Mouse (Mus musculus): ENCODE measurements around the gene Fads3. TPM values are rescaled to one million over a fixed set of nuclear protein-coding genes. Genes with fewer than 3 reads are reported as not detected.

Gene Fads3
- total and polyA plus RNA-seq, 2 experiments from 2014 or later, result 38.8 to 92.8 TPM

DNA sequence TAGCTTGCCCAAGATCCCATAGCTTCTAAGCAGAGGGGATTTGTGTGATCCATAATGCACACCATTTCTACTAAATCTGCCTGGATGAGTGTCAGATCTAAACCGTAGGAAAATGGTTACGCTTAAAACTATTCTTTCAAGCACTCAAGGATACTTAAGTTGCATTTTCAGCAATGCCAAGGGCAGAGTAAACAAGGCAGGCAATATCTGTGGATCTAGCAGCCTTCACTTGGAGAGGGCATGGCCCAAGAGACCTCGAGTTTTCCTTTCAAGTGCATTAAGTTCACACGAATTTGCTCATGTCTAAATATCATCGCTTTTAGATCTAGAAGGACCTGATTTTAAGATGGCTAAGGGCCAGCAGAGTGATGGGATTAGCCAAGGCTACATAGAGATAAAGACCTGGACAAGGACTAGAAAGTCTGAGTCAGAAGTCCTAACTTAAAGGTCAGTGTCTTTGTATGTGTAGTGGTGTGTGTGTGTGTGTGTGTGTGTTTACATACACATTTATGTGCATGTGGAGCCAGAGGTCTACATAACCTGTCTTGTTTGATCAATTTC is 65.8 kb downstream of the Fads3 start:
- no peak overlapping the region for H3K4me2 ChIP-seq (ENCODE audit: low read depth, low read length, poor library complexity, severe bottlenecking)
- no peaks in the 10 kb centered on the region for H3K36me3 ChIP-seq (ENCODE audit: insufficient read depth, low read length)
- TF ChIP-seq CTCF (IDR thresholded peaks at IDR 0.05), result no peak
- whole genome bisulfite sequencing, result 87% methylated on average over 5 of the region's 5 CpGs
- H3K4me1 ChIP-seq (ENCODE audit: insufficient read depth, low read length), result 0 out of 2 replicates have a peak, but pooled peaks cover 5% of the 10 kb centered on the region
- DNase-seq (ENCODE audit: low spot score) (no peak), ATAC-seq (ENCODE audit: low FRiP score) (no peak)
- H3K9me3 ChIP-seq (ENCODE audit: low read length), result no peaks in the 10 kb centered on the region
- H3K27me3 ChIP-seq (ENCODE audit: insufficient read depth, low read length), result no peaks in the 10 kb centered on the region
- no peak overlapping the region for H3K27ac ChIP-seq (ENCODE audit: low read depth, low read length)
- H3K4me3 ChIP-seq (ENCODE audit: low read depth, low read length), result no peak overlapping the region
- H3K9ac ChIP-seq (replicated peaks; ENCODE audit: low read length, poor library complexity, severe bottlenecking), result no peak overlapping the region

DNA sequence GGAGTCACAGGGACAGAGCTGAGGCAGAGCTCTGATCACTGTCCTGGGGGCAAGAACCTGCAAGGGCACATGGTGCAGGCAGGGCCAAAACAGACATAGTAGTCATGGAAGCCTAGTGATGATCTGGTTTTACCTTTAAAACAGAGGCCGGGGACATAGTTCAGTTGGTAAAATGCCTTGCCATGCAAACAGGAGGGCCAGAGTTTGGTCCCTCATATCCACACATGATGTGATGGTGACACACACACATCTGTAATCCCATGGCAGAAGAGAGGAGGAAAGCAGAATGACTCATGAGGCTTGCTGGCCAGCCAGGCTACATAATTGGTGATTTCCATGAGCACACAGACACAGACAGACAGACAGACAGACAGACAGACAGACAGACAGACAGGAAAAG is 66.8 kb downstream of the Fads3 start:
- no peaks in the 10 kb centered on the region for H3K9me3 ChIP-seq (ENCODE audit: low read length)
- no peak overlapping the region for H3K9ac ChIP-seq (replicated peaks; ENCODE audit: low read length, poor library complexity, severe bottlenecking)
- WGBS, result 96% methylated on average over 1 of the region's 1 CpGs
- no peak for DNase-seq (ENCODE audit: low spot score)
- no peak for ATAC-seq (ENCODE audit: low FRiP score)
- no peak overlapping the region for H3K4me2 ChIP-seq (ENCODE audit: low read depth, low read length, poor library complexity, severe bottlenecking)
- no peaks in the 10 kb centered on the region; the same call in 1 of the 2 replicates for H3K27me3 ChIP-seq (ENCODE audit: insufficient read depth, low read length)
- no peak overlapping the region for H3K27ac ChIP-seq (ENCODE audit: low read depth, low read length)
- no peak for TF ChIP-seq CTCF (IDR thresholded peaks at IDR 0.05)
- H3K36me3 ChIP-seq (ENCODE audit: insufficient read depth, low read length), result no peaks in the 10 kb centered on the region
- no peak overlapping the region for H3K4me3 ChIP-seq (ENCODE audit: low read depth, low read length)
- H3K4me1 ChIP-seq (ENCODE audit: insufficient read depth, low read length), result no peaks in the 10 kb centered on the region

DNA sequence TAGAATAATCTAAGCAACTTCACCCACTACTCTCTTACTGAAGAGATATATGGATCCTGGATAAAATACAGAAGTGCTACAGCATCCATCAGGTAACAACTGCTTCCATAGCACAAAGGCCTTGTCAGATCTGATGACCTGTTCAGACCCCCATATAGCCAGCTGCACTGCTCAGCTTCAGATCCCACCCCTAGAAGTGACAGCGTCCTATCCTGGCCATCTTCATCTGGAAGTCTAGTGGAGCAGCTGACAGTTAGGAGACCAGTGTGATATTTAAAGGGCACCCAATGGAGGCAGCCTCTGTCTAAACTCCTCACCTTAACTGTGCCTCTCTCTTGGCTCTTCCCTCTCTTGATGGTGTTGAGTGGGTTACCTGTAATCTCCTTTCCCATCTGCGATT is 67.3 kb downstream of the Fads3 start:
- no peak overlapping the region for H3K4me3 ChIP-seq (ENCODE audit: low read depth, low read length)
- DNase-seq (ENCODE audit: low spot score) (no peak), ATAC-seq (ENCODE audit: low FRiP score) (no peak)
- no peaks in the 10 kb centered on the region for H3K4me1 ChIP-seq (ENCODE audit: insufficient read depth, low read length)
- H3K9ac ChIP-seq (replicated peaks; ENCODE audit: low read length, poor library complexity, severe bottlenecking), result no peak overlapping the region
- H3K27ac ChIP-seq (ENCODE audit: low read depth, low read length), result no peak overlapping the region
- no peak overlapping the region for H3K4me2 ChIP-seq (ENCODE audit: low read depth, low read length, poor library complexity, severe bottlenecking)
- TF ChIP-seq CTCF (IDR thresholded peaks at IDR 0.05), result no peak
- H3K27me3 ChIP-seq (ENCODE audit: insufficient read depth, low read length), result no peaks in the 10 kb centered on the region; the same call in 1 of the 2 replicates
- no peaks in the 10 kb centered on the region for H3K9me3 ChIP-seq (ENCODE audit: low read length)
- 95% methylated on average over 2 of the region's 2 CpGs for whole genome bisulfite sequencing
- H3K36me3 ChIP-seq (ENCODE audit: insufficient read depth, low read length), result no peaks in the 10 kb centered on the region

Other genes starting within 250 kb of the Fads3 start
- gene Scgb2a2, start 194.0 kb upstream of the Fads3 start, total RNA-seq (2014; rRNA removed), result not detected in 2 replicates
- gene Scgb2a2, start 194.0 kb upstream of the Fads3 start, polyA plus RNA-seq (2015; fragmentation: Nextera tagmentation; extraction: Ambion mirVana), result not detected in 2 replicates
- 11.0 and 20.0 TPM in 2 replicates for gene Incenp, start 142.0 kb upstream of the Fads3 start, total RNA-seq (2014; rRNA removed)
- 13.3 and 13.8 TPM in 2 replicates for gene Incenp, start 142.0 kb upstream of the Fads3 start, polyA plus RNA-seq (2015; fragmentation: Nextera tagmentation; extraction: Ambion mirVana)
- gene Fth1, start 61.0 kb upstream of the Fads3 start, total RNA-seq (2014; rRNA removed), result 337 and 436 TPM in 2 replicates
- gene Fth1, start 61.0 kb upstream of the Fads3 start, polyA plus RNA-seq (2015; fragmentation: Nextera tagmentation; extraction: Ambion mirVana), result 2,585 and 2,689 TPM in 2 replicates
- gene Best1, start 39.9 kb upstream of the Fads3 start, total RNA-seq (2014; rRNA removed), result 2.5 and 4.1 TPM in 2 replicates
- gene Best1, start 39.9 kb upstream of the Fads3 start, polyA plus RNA-seq (2015; fragmentation: Nextera tagmentation; extraction: Ambion mirVana), result 2.9 and 3.5 TPM in 2 replicates
- 20.6 and 23.3 TPM in 2 replicates for gene Rab3il1, start 39.9 kb upstream of the Fads3 start, total RNA-seq (2014; rRNA removed)
- gene Rab3il1, start 39.9 kb upstream of the Fads3 start, polyA plus RNA-seq (2015; fragmentation: Nextera tagmentation; extraction: Ambion mirVana), result 21.7 and 23.5 TPM in 2 replicates
- 278 and 306 TPM in 2 replicates for gene Fads2, start 60.2 kb downstream of the Fads3 start, total RNA-seq (2014; rRNA removed)
- 260 and 275 TPM in 2 replicates for gene Fads2, start 60.2 kb downstream of the Fads3 start, polyA plus RNA-seq (2015; fragmentation: Nextera tagmentation; extraction: Ambion mirVana)
- gene Fads1, start 141.3 kb downstream of the Fads3 start, total RNA-seq (2014; rRNA removed), result 180 and 184 TPM in 2 replicates
- 150 and 153 TPM in 2 replicates for gene Fads1, start 141.3 kb downstream of the Fads3 start, polyA plus RNA-seq (2015; fragmentation: Nextera tagmentation; extraction: Ambion mirVana)
- 61.4 and 84.7 TPM in 2 replicates for gene Tmem258, start 162.4 kb downstream of the Fads3 start, total RNA-seq (2014; rRNA removed)
- gene Tmem258, start 162.4 kb downstream of the Fads3 start, polyA plus RNA-seq (2015; fragmentation: Nextera tagmentation; extraction: Ambion mirVana), result 279 and 299 TPM in 2 replicates
- 19.8 and 20.9 TPM in 2 replicates for gene Fen1, start 162.6 kb downstream of the Fads3 start, total RNA-seq (2014; rRNA removed)
- gene Fen1, start 162.6 kb downstream of the Fads3 start, polyA plus RNA-seq (2015; fragmentation: Nextera tagmentation; extraction: Ambion mirVana), result 20.5 and 21.8 TPM in 2 replicates
- 1.7 and 2.2 TPM in 2 replicates for gene Myrf, start 199.2 kb downstream of the Fads3 start, total RNA-seq (2014; rRNA removed)
- gene Myrf, start 199.2 kb downstream of the Fads3 start, polyA plus RNA-seq (2015; fragmentation: Nextera tagmentation; extraction: Ambion mirVana), result 0.91 and 0.94 TPM in 2 replicates

Measured in midbrain, postnatal 0 days (tissue).